ENCODE assay signal across 12 mouse cellular contexts in genomic region chr4:116874595-116874994, GRCm38 (mm10).
DNase-seq lines count a peak whose midpoint lies in the region; ATAC-seq lines count a peak whose summit lies in the region.
"Had no signal": no experiment of that assay in that cellular context is flagged by ENCODE, and none has a peak within 500 bp of the region (broad histone marks: within the 10 kb centered on the region; RNA-seq: fewer than 3 reads in every experiment).

No protein-coding gene starts in this region.

- DNase-seq in cerebellum, adult 9-11 months: peak; percentile 16
- DNase-seq in layer of hippocampus, adult 9-11 months: peak; percentile 2
- DNase-seq in layer of hippocampus, adult 11-12 months (ENCODE audit: low spot score): no peak
- DNase-seq: adrenal gland, adult 2 months; adrenal gland, postnatal 10 days; adrenal gland, postnatal 25 days; cerebellum, adult 18-20 months; cerebellum, adult 8-10 months; embryo, embryonic 11 days had no signal

- no peak for ATAC-seq in cerebellum, adult (ENCODE audit: insufficient number of reproducible peaks, low FRiP score, low TSS enrichment)
- ATAC-seq: forebrain, embryonic 14.5 days; forebrain, embryonic 16.5 days had no signal
